Mouse (Mus musculus): Measurements from ENCODE around the gene Pdia5. TPM values are rescaled to one million over a fixed set of nuclear protein-coding genes. Genes with fewer than 3 reads are reported as not detected.

The Pdia5 gene
- total RNA-seq (2021), result 18.5 and 23.4 TPM in 2 replicates
- long read RNA-seq, experiment 1, transcript Pdia5-201 (17 exons, 1,809 nt), result major isoform, 31 of 35 reads
- long read RNA-seq, experiment 1, partial matches to known transcripts, result 0 of 35 reads
- long read RNA-seq, experiment 1, other reads (novel, unspliced or antisense), result 4 of 35 reads
- long read RNA-seq, experiment 2, transcript Pdia5-201 (17 exons, 1,809 nt), result major isoform, 27 of 30 reads
- long read RNA-seq, experiment 2, partial matches to known transcripts, result 1 of 30 reads
- long read RNA-seq, experiment 2, other reads (novel, unspliced or antisense), result 2 of 30 reads

DNA sequence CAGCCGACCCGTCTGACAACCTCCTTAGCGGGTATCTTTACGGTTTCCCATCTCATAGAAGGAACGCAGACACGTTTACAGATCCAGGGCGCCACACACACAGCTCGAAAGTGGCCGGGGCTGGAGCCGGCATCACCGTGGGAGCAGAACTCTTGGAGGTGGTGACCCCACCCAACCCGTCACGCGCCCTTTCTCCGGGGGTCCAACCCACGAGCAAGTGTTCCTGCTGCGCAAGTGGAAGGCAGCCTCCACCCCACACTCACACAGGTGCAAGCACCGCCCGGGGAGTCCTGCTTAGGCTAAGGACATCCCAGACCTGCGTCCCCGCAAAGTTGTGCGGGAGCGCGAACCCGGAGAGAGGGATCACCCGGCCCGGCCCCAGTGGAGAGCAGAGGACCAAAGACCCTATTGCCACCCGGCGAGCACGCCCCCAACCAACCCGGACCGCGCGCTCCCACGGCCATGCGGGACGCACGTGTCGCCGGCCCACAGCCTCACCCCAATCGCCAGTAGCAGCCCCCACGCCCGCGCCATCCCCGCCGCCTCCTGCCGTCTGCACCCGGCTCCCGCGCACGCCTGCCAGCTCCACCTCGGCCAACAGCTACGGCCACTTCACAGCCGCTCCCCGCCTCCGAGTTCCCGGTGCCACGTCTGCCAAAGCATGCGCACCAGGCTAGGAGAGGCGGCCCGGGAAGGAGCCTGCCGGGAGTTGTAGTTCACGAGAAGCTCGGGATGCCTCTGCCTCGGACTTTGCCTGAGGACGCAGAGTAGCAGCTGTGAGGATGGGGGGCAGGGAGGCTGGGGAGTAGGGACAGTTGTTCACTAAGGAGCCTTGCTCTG, at the start of gene Pdia5:
Gene Pdia5 (minus strand): TSS at position 643 of the 840 bp plus-strand sequence.
- DNase-seq, result peak; percentile 95

DNA sequence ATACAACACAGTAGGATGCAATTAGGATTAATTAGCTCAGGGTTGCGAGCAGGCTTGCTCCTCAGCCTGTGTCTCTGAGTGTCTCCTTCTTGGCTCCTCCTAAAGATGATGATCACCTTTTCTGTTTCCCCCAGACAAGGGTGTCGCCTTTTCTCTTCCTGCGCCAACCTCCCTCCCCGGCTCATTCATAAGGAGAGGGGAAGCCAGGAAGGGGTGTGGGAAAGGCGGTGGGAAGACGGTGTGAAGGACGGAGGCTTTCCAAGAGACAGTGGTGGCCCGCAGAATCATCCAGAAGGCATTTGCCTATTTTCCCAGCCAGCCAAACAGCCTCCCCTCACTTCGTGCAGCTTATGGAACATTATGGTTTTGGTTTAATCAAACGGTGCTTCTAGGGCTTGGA, 48.4 kb upstream of the Pdia5 start:
- DNase-seq, result no peak

DNA sequence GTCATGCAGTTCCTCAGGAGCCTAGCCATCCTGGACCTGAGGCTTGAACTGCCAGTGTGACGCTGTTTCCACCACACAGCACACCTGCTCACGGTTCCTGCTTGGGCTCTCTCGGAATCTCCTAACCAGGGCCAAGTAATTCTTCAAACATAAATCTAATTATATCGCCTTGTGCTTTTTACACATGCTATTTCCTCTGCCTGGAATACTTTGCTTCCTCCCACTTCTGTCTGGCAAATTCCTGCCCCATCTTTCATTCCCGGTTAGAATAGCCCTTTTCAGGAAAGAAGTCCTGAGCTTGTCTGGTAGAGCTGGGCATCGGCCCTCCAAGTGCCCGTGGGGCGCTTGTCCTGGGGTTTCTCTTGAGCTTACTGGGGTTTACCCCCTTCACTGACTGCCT, 47.0 kb upstream of the Pdia5 start:
- DNase-seq, result no peak

DNA sequence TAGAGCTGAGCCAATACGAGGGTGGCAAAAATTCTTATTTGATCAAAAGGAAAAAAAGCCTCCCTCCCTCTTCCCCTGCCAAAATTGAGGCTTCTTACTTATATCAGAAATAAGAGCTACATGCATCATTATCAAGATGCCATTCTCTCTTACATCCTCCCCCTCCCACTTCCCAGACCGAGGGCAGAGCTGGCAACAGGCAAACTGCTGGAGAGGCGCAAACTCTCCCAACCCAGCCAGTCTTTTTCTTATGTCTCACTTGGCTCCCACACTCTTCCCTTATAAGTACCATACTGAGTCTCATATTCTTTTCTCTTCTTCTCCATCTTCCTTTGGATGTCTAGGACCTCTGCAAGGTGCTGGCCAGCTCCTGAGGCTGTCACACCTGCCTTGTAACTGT, 44.0 kb upstream of the Pdia5 start:
- DNase-seq, result no peak

DNA sequence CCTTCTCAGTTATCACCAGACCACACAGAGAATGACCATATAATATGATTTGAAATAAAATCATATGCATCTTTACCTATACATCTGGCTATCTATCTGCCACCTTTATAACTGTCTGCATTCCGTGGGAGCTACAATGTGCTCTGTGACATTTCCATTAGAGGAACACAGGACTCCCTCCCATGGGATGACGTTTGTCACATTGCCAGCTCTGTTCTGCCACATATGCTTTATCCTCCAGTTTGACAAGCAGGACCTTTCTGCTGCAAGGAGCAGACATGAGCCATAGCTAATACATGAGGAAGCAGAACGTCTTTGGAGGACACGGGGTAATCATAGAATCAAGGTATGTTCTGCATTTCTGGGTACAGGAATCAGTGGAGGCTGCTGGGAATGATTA, 33.5 kb upstream of the Pdia5 start:
- DNase-seq, result no peak

DNA sequence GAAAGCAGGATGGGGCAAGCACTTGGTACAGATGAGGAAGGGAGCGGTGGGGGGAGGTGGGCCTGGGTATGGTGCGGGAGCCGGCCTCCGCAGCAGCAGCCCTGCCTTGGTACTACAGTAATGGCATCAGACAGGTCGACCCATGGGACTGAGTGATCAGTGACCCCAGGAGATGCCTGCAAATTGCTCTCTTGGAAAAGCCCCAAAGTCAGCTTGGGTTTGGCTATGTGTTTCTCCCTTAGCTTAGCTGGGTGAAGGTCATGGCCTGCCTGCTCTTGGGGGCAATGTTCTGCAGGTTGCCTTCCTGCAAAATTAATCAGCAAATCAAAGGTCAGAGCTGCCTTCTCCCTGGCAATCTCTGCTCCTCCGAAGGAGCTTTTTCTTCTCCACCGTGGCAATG, 28.6 kb upstream of the Pdia5 start:
- DNase-seq, result no peak

DNA sequence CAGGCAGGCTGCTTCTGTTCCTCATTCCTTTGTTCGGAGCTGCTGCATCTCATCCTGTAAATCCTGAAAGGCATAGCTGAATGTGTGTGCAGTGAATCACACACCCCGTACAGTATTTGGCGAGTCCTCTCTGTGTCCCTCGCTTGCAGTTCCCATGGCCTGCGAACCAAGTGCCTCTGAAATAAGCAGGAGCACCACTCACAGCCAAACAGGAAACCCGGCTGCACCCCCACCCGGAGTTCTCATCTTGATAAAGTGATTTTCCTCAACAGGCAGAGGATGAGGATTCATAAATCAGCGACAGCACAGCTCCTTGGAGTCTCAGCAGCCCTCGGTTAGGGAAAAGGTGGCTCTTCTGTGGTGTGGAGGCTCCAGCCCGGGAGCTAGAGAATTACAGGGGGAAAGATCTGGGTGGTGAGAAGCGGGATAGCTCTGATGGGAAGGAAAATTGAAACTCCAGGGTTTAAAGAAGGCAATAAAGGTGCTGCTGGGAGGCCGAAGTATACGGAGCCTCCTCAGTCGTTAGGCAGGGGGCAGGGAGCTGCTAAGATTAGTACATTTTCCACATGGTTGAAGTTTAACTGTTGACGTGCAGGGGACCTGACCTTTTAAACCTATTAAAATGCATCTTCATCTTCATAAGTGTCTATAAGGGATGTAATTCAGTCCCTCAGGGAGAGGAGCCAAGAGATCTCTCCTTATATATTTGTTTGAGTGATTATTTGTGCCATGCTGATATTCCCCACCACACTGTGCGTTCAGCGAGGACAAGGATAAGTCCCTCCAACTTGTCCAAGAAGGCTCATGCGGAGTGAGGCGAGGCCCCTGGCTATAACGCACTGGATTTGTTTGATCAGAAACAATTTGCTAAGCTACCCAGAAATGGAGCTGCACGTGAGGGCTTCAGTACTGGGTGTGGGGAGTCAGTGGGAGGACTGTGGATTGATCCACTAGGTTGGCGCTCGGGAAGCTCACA, 27.6 kb upstream of the Pdia5 start:
- DNase-seq, result peak; percentile 54

DNA sequence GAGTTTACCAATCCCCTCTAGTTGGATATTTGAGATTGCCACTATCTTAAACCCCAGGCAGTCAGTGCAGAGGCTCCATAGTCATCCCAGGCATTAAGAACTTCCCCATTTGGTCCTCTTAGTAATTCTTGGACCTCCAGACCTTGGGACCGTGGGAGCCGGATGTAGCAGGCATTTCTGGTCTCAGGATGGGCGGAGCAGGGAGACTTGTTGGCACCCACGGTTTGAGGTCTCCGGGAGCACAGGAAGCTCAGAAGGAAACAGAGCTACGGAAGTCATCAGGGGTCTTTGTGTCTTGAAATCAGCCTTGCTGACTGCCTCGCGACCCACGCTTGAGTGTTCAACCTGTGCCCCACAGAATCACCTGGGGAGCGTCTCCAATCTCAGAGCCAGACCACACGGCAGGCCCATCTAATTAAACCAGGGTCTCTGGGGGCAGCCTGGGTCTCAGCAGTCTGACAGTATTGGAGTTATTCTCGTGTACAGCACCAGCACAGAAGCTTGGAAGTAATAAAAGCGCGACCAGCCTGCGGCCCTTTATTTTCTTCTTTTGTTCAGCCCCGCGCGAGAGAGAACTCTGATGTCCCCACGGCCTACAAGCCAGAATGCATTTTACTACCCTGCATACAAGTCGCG, 25.4 kb upstream of the Pdia5 start:
- peak; percentile 45 for DNase-seq

DNA sequence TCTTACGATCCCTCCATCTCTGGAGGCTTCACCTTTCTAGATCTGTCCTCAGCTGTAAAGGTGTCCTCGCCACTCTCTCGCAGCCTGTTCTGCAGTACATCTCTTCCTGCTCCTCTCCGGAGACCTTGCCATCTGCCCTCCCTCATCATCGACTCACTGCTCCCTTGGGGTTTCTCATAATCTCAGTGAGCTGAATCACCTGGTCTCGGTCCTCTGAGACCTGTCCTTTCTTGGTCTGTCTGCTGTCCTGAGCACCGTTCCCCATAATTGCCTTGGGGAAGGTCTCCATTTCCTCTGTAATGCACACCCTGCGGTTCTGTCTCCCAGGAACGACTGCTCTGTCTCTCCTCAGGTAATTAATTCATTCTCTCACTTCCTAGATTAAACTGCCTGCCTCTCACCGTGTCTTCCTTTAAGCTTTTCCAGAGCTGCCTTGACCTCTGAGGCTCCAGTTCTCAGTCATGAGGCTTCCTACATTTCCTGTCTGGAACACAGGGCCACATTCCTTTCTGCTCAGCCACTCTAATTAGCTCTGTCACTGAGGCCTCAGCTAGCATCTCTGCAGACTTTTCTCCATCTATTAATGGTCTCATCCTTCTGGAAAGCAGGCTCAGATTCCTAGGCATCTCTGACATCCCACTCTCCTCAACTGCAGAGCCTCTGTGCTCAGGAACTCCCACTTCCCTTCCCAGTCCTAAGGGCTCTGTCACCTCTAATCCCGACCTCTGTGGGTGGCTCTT, 18.8 kb upstream of the Pdia5 start:
- DNase-seq, result no peak

DNA sequence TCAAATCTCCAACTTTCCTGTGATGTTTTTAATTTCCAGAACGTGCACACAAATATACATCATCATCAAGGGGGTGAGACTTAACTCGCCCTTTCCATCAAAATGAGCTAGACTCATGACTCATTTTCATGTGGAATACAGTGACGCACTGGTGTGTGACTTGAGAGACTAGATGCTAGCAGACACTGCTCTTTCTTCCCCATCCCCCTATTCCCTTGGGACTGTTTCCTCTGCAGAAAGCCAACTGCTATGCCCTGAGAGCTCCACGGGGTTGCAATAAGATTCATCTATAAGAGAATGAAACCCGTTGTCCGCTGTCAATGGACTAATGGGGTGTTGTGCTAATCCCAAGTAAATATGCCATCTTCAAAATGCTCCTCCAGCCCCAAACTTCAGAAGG, 17.9 kb upstream of the Pdia5 start:
- DNase-seq, result no peak

DNA sequence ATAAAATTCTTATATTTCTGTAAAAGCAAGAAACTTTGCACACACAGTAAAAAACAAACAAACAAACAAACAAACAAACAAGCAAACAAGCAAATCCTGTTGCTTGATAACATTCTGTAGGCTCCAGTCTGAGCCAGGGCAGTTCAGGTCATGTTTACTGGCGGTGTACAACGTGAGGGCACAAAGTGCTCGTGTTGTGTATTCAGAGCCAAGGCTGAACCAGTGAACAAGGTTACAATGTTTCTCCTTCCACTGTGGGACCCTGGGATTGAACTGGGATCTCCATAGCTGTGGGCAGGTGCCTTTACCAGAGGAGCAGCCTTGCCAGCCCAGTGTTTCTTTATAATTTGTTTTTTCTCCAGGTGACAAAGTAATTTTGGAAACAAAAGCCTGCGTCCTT, 15.1 kb upstream of the Pdia5 start:
- no peak for DNase-seq

DNA sequence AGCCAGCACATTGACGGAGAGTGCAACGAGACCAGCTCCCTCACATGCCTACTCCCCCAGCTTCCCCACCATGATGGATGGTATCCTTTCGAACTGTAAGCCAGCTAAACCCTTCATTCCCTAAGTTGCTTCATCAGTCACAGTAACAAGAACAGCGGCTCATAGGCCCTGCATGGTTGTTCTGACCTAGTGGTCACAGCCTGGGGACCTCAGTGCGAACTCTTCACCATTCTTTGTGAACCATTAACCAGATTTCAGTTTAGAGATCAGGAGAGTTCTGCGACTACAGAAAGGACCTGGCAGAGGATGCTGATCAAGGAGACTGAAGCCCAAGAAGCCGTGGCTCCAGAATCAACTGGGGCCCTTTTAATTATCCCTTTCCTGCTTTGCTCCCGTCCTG, 13.6 kb upstream of the Pdia5 start:
- DNase-seq, result no peak

DNA sequence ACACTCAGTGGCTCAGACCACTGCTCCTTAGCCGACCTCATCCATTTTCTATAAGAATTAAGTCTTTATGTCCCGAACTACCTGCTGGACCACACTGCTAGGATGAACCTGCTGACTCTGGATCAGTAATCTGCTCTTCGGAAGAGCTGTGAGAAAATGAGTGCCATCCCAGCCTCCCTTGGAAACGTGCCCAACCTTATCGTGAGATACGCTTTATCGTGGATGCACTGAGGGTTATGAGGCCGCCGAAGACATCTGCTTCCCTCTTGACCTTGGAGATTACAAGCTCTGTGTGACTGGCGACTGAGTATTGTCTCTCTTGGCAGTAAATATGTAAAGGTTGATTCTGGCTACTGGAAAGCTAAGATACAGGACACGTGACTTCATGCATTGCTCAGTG, 11.8 kb upstream of the Pdia5 start:
- DNase-seq, result no peak

DNA sequence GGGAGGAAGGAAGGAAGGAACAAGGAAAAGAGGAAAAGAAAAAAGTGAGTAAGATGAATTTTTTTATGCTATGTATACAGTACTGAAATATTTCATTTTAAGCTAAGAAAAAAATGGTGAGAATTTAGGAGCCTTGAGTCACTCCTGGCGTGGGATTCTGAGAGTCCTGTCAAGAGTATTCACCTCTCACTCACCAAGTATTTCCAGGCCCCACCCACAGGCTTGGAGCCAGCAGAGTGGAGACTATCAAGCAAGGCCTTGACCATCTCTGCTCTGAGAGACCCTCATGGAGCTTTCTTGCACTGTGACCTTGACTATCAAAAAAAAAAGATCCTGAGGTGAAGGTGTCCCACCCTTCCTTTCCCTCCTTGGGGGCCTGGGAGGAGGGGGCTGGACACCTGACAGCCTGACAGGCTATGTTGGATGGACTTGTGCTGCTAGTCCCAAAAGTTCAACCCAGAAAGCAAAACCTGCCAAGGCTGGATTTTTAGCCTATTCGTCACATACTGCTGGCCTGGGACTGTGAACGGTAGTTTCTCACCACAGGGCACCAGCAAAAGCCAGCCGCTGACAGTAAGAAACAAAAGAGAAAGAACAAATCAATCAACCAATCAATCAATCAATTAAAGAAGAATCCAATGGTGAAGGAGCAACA, 10.6 kb upstream of the Pdia5 start:
- DNase-seq, result no peak

DNA sequence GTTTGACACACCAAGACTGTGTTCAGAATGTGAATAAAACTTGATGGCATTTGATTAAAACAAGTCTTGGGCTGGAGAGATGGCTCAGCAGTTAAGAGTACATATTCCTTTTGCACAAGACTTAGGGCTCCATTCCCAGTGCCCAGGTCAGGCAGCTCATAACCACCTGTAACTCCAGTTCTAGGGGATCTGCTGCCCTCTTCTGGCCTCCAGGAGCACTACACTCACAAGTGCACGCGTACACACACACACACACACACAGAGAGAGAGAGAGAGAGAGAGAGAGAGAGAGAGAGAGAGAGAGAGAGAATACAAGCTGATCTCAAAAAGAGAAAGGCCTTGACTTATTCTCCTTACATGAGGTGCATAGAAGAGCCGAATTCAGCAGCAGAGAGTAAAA, 9.7 kb upstream of the Pdia5 start:
- DNase-seq, result no peak

DNA sequence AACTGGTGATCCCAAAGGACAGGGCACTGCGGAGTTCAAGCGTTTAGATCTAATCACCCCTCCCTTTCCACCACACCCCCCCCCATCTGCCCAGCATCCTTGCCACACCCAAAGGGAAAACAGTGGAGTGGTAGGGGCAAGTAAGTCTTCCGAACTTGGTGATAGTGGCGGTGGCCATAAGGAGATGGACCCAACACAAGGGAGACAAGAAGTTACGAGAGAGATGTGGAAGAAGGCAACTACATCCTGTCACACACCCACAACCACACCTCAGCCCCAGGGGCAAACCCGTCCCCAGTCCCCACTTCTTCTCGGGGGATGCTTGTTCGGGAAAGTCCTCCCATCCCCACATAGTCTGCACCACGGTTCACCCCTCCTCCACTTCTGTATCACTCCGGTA, 880 bp downstream of the Pdia5 start:
- no peak for DNase-seq

DNA sequence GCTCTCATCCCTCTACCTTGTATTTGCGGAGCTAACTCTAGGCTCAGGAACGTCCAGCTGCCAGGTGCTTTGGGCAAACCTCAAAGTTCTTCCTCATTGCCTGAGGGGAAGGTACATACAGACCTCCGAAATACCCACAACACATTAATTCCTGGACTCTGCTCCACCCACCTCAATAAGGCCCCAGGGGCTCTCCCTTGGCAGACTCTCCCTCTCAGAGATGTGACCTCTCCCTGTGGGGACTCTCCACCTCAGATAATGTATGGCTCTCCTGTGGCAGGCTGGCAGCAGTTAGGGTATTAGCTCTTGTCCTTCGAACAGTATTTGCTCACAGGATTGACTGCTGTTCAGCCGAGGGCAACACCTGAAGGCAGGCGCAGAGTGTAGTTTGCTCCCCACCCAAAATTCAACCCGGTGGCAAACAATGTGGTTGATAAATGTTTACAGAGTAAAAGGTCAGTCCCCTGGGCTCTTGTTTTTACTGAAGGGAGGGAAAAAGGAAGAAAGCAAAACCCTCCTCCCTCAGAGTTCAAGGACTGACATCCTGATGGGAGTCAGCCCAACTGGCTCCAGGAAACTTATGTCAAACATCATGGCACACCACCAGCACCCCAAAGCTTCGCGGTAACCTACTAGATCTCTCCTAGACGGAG, 1.5 kb downstream of the Pdia5 start:
- no peak for DNase-seq

DNA sequence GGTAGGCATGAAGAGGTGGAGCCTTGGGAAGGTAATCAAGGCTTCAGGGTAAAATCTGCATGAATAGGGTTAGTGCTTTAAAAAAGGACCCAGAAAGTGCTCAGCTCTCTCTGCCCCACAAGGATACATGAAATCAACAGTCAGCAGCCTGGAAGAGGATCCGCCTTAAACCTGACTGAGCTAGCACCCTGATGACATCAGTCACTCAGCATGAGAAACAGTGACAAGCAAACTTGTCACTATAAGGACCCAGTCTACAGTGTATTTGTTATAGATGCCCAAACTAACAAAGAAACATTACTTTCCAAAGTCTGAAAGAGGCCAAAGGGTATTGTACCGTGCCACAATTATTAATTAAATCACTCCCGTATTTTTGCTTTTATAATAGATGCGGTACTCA, 2.9 kb downstream of the Pdia5 start:
- DNase-seq, result no peak

DNA sequence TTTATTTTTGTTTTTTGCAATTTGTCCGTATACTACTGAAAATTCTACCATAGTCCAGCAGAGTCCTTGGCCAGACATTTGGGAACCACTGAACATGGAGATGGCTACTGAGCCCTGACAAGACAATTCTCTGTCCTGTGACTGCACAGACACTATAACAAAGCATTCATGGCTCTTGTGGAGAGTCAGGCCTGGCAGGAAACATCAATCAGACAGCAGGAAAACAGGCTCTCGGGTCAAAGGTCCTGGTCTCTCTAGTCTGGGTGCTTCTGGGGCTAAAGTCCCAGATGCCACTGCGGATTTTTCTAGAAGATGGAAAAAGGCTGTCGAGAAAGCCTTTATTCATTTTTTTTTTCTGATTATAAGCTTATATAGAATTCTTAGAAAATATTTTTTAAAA, 3.6 kb downstream of the Pdia5 start:
- peak; percentile 11 for DNase-seq

DNA sequence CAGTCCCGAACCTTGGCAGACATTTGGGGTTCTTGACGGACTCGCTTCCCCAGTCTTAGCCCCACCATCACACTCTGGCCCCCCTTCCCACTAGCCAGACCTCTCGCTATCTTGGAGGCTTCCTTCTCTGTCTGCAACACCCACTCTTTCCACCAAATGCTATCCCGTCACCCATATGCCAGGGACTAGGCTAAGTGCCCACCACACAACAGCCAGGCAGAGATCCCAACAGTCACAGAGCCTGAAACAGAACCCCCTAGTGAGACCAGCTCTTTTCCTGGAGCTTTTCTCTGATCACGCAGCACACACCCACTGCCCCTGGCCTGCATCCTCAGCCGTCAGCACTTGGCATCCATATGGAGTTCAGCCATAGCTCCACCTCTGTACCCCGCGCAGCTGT, 5.0 kb downstream of the Pdia5 start:
- no peak for DNase-seq
